Mouse (Mus musculus) C2C12 (cell line): Measurements from ENCODE around the gene Gdpd3. TPM values are rescaled to one million over a fixed set of nuclear protein-coding genes. Genes with fewer than 3 reads are reported as not detected.

Experiments used
- H3K27me3 ChIP-seq: one replicate; pipeline ENCODE4 v1.6.1; 2011; ENCODE audit not compliant: control insufficient read depth, insufficient read depth, insufficient read length
- H3K36me3 ChIP-seq: one replicate; pipeline ENCODE4 v1.6.1; 2011; ENCODE audit not compliant: control insufficient read depth, insufficient read depth
- H3K4me3 ChIP-seq: one replicate; pipeline ENCODE4 v1.5.1; 2011; ENCODE audit warnings: mild to moderate bottlenecking, control low read depth; ENCODE audit not compliant: poor library complexity, insufficient read depth, severe bottlenecking
- H3K79me2 ChIP-seq: one replicate; pipeline ENCODE4 v1.6.1; 2011; ENCODE audit not compliant: control insufficient read depth, insufficient read depth
- H3K79me3 ChIP-seq: one replicate; pipeline ENCODE4 v1.6.1; 2011; ENCODE audit warnings: low read depth, control low read depth
- H3ac ChIP-seq: one replicate; pipeline ENCODE3; 2011; ENCODE audit warnings: low read depth; ENCODE audit not compliant: control insufficient read depth, insufficient read length
- CEBPB ChIP-seq: IDR thresholded peaks from one replicate; pipeline ENCODE4 v1.6.1; 2011; ENCODE audit warnings: low read depth, mild to moderate bottlenecking, control low read depth, moderate library complexity
- CTCF ChIP-seq: IDR thresholded peaks from one replicate; pipeline ENCODE4 v1.5.1; 2011; ENCODE audit not compliant: control insufficient read depth, insufficient read depth, insufficient read length
- FOSL1 ChIP-seq: IDR thresholded peaks from one replicate; pipeline ENCODE4 v1.8.0; 2011; ENCODE audit warnings: mild to moderate bottlenecking, low read length; ENCODE audit not compliant: poor library complexity, insufficient read depth, severe bottlenecking
- MAX ChIP-seq: IDR thresholded peaks from one replicate; pipeline ENCODE4 v1.6.1; 2011; ENCODE audit warnings: mild to moderate bottlenecking, control low read depth
- MYOD1 ChIP-seq: IDR thresholded peaks from one replicate; pipeline ENCODE4 v1.6.1; 2011; ENCODE audit warnings: low read depth; ENCODE audit not compliant: control insufficient read depth, insufficient read length
- MYOG ChIP-seq: IDR thresholded peaks from one replicate; pipeline ENCODE4 v1.6.1; 2011; ENCODE audit not compliant: control insufficient read depth, insufficient read length; ENCODE audit errors: extremely low read depth
- USF1 ChIP-seq: IDR thresholded peaks from one replicate; pipeline ENCODE4 v1.6.1; 2011; ENCODE audit warnings: low read depth, mild to moderate bottlenecking, control low read depth, moderate library complexity
- polyA plus RNA-seq: library from polyadenylated mRNA; unstranded; fragments of >200 nt; fragmentation: generic; extraction: Trizol; gene quantifications from one replicate; pipeline ENCODE4 v1.2.1, GENCODE M21; 2012; ENCODE audit warnings: missing spikeins

The Gdpd3 gene
- polyA plus RNA-seq, 1 experiment, result 1.7 TPM

DNA sequence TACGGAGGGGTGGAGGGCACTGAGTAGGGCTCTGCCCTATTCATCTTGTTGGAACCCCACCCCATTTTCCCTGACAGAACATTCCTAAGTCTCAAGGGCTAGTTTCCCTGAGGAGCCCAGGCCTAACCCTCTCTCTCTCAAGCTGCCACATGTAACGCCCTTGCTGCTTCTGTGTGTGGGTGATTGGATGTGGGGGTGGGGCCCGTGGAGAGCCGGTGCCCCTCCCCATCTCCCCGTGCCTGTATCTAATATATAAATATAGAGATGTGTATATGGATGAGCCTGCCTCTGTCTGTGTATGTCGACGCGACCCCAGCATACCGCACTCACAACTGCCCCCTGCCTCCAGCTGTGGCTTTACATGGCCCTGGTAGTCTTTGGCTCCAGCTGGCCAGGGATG lies 594 bp upstream of the Gdpd3 start:
- Histone ChIP-seq H3ac (no peak overlapping the region), H3K4me3 (no peak overlapping the region), H3K27me3 (no peaks in the 10 kb centered on the region), H3K79me2 (peaks cover 14% of the 10 kb centered on the region), H3K36me3 (peaks cover 22% of the 10 kb centered on the region), H3K79me3 (peaks cover 1% of the 10 kb centered on the region)
- TF ChIP-seq CEBPB, result no peak

DNA sequence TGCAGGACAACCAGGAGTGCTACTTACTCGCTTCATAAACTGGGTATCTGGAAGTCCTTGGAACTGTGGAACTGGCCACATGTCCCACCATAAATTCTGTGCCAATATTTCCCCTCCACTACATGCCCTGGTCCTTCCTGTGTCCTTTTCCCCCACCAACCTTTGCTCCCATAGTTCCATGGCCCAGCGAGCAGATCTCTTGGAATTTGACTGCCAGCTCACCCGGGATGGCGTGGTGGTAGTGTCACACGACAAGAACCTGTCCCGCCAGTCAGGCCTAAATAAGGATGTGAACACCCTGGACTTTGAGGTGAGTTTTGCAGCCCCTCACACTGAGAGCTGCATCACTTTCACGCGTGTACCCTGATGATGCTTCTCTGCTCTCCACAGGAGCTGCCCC lies 867 bp downstream of the Gdpd3 start:
- H3K79me2 ChIP-seq, result peaks cover under 1% of the 10 kb centered on the region
- no peaks in the 10 kb centered on the region for H3K27me3 ChIP-seq
- H3K36me3 ChIP-seq, result peaks cover 18% of the 10 kb centered on the region

DNA sequence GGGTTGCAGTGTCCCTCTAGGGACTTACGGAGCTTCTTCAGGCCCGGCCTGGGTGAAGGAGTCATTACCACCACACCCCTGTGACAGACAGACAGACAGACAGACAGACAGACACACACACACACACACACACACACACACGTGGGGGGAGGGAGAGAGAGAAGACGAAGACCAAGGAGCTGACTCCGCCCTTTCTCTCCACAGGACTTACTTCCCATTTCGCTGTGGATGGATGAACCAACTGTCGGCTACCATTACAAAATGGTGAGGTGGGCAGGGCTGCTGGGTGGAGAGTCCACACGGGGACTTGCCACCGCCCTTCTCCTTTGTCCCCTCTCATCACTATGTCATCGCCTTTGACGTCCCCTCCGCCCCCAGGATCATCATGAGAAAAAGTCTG lies 4.7 kb downstream of the Gdpd3 start:
- peaks cover 15% of the 10 kb centered on the region for H3K36me3 ChIP-seq

More for the DNA sequence above, 867 bp downstream of the Gdpd3 start:
- Histone ChIP-seq H3K4me3 (no peak overlapping the region), H3ac (no peak overlapping the region), H3K79me3 (peaks cover 1% of the 10 kb centered on the region)
- no peak for TF ChIP-seq FOSL1
- no peak for TF ChIP-seq CTCF
- TF ChIP-seq MYOG, result no peak
- no peak for TF ChIP-seq CEBPB
- TF ChIP-seq MYOD1, result no peak
- TF ChIP-seq USF1, result no peak
- TF ChIP-seq MAX, result no peak

DNA sequence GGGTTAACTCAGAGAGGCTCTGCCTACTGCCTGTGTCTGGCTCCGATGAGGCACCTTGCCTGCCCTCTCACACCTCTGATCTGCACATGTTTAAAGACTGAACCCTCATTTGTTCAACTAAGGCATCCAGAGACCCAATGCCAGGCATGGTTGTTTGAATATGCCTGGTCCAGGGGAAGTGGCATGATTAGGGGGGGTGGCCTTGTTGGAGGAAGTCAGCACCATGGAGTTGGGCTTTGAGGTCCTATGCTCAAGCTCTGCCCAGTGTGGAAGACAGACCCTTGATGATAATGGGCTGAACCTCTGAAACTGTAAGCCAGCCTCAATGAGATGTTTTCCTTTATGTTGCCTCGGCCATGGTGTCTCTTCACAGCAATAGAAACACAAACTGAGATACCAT lies 7.2 kb downstream of the Gdpd3 start:
- H3K36me3 ChIP-seq, result peaks cover 5% of the 10 kb centered on the region
- H3K4me3 ChIP-seq, result no peak overlapping the region

More for the DNA sequence above, 4.7 kb downstream of the Gdpd3 start:
- no peak overlapping the region for H3K4me3 ChIP-seq
- no peak overlapping the region for H3ac ChIP-seq
- H3K27me3 ChIP-seq, result no peaks in the 10 kb centered on the region
- TF ChIP-seq MYOD1, result no peak
- TF ChIP-seq CEBPB, result no peak
- TF ChIP-seq MAX, result no peak
- no peak for TF ChIP-seq MYOG
- no peak for TF ChIP-seq USF1
- no peak for TF ChIP-seq CTCF
- TF ChIP-seq FOSL1, result no peak
- H3K79me2 ChIP-seq, result no peaks in the 10 kb centered on the region
- H3K79me3 ChIP-seq, result no peaks in the 10 kb centered on the region

DNA sequence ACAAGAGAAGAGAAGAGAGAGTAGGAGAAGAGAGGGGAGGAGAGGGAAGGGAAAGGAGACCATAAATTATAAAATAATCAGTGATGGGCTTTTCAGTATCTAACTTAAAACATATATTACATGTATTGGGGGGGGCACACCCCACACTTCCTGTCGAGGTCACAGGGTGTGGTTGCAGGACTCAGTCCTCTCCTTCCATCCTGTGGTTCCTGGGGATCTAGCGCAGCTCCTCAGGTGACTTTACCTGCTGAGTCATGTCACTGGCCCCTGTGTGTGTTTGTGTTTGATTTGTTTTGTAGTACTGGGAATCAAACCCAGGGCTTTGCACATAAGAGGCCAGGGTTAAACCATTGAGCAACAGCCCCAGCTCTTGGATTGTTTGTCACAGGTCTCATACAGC lies 8.3 kb downstream of the Gdpd3 start:
- Histone ChIP-seq H3K79me2 (no peaks in the 10 kb centered on the region), H3K4me3 (no peak overlapping the region), H3K79me3 (no peaks in the 10 kb centered on the region), H3ac (no peak overlapping the region), H3K27me3 (no peaks in the 10 kb centered on the region), H3K36me3 (peaks cover 5% of the 10 kb centered on the region)
- TF ChIP-seq FOSL1 (no peak), CEBPB (no peak), MAX (no peak), CTCF (no peak), MYOG (no peak), MYOD1 (no peak), USF1 (no peak)

More for the DNA sequence above, 7.2 kb downstream of the Gdpd3 start:
- no peaks in the 10 kb centered on the region for H3K79me2 ChIP-seq
- no peaks in the 10 kb centered on the region for H3K79me3 ChIP-seq
- no peaks in the 10 kb centered on the region for H3K27me3 ChIP-seq
- TF ChIP-seq MYOD1 (no peak), CEBPB (no peak), MYOG (no peak), MAX (no peak), CTCF (no peak), FOSL1 (no peak), USF1 (no peak)
- no peak overlapping the region for H3ac ChIP-seq

DNA sequence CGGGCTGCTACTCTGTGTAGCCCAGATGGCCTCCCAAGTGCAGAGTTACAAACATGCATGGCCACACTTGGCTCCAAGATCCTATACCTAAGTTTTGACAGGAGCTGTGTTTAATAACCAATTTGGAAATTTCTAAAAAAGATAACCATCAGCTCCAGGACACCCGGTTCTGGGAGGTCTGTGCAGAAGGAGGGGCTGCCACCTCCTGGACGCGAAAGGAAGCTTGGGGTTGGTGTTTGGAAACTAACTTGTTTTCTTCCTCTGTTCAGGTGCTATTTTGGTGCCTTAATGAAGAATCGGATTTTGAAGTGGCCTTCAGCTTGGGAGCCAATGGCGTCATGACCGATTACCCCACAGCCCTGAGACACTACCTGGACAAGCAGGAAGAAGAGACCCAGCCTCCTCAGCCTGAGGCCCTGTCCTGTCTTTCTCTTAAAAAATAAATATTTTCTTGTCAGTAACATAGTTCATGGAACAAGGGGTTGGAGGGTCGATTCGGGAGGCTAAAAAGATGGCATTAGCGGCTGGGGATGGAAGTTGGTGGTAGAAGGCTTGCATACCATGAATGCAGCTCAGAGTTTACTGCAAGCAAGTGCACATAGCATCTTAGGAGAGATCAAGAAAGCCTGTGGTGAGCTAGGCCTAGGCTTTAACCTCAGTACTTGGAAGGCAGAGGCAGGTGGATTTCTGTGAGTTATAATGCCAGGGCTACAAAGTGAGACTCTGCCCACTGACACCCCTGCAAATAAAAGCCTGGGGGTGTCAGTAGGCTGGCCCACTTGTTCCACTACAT lies 9.2 kb downstream of the Gdpd3 start:
- Histone ChIP-seq H3K36me3 (peaks cover 5% of the 10 kb centered on the region), H3K79me2 (no peaks in the 10 kb centered on the region), H3ac (no peak overlapping the region), H3K4me3 (no peak overlapping the region), H3K79me3 (no peaks in the 10 kb centered on the region), H3K27me3 (no peaks in the 10 kb centered on the region)
- TF ChIP-seq CEBPB, result no peak
- TF ChIP-seq CTCF, result no peak
- no peak for TF ChIP-seq FOSL1
- TF ChIP-seq MAX, result no peak
- no peak for TF ChIP-seq MYOD1
- no peak for TF ChIP-seq MYOG
